Mouse (Mus musculus) heart, postnatal 10 days (tissue): ENCODE results near the gene Aloxe3. TPM values are rescaled to one million over a fixed set of nuclear protein-coding genes. Genes with fewer than 3 reads are reported as not detected.

Experiments used
- DNase-seq, 2 experiments: peaks; one replicate each; pipeline ENCODE4 v3.0.0; 2021
- intact Hi-C: fragments of 180-260 bp; cut with DNase I; formaldehyde crosslinking; loops from one replicate; pipeline ENCODE4 v1.15.1; 2025
- total RNA-seq, 2 experiments: library from RNA; stranded (reverse); gene quantifications; 2 replicates each; pipeline ENCODE4 v1.2.3; 2021

The Aloxe3 gene
- not detected for total RNA-seq

- DNase-seq = no peak
- intact Hi-C loops = loop anchor here (1.0 to 5.0 kb wide), 2 partner anchors 25 to 247 kb away; no protein-coding TSS in a partner anchor
These were observed at the start of gene Aloxe3 for GRCm38 (mm10) chr11:69125852-69125918. Aloxe3 (plus strand) TSS chr11:69125896.

GRCm38 (mm10) chr11:69076572-69076971 is 49.1 kb upstream of the Aloxe3 start:
- intact Hi-C loops = no loop called here
- peak; percentile 32 to 44 for DNase-seq

GRCm38 (mm10) chr11:69077316-69077715 is 48.4 kb upstream of the Aloxe3 start:
- intact Hi-C loops = no loop called here
- no peak for DNase-seq

GRCm38 (mm10) chr11:69078041-69078440 is 47.7 kb upstream of the Aloxe3 start:
- no peak for DNase-seq
- intact Hi-C loops = no loop called here

GRCm38 (mm10) chr11:69078805-69079438 is 46.8 kb upstream of the Aloxe3 start:
- intact Hi-C loops = no loop called here
- DNase-seq = peak; percentile 35 to 39

GRCm38 (mm10) chr11:69080102-69080854 is 45.4 kb upstream of the Aloxe3 start:
- intact Hi-C loops = no loop called here
- no peak for DNase-seq

GRCm38 (mm10) chr11:69080855-69081222 is 44.9 kb upstream of the Aloxe3 start:
- no peak for DNase-seq
- intact Hi-C loops = no loop called here

- intact Hi-C loops = no loop called here
- DNase-seq = no peak
These were observed 44.1 kb upstream of the Aloxe3 start for GRCm38 (mm10) chr11:69081613-69082012.

GRCm38 (mm10) chr11:69085608-69086007 is 40.1 kb upstream of the Aloxe3 start:
- intact Hi-C loops = no loop called here
- DNase-seq = no peak

GRCm38 (mm10) chr11:69086390-69086789 is 39.3 kb upstream of the Aloxe3 start:
- intact Hi-C loops = no loop called here

GRCm38 (mm10) chr11:69087082-69087481 is 38.6 kb upstream of the Aloxe3 start:
- DNase-seq = peak in 1 of 2 experiments; percentile 56

More at GRCm38 (mm10) chr11:69086390-69086789, 39.3 kb upstream of the Aloxe3 start:
- DNase-seq = peak in 1 of 2 experiments; percentile 37

GRCm38 (mm10) chr11:69087597-69087996 is 38.1 kb upstream of the Aloxe3 start:
- intact Hi-C loops = no loop called here
- DNase-seq = peak in 1 of 2 experiments; percentile 9

More at GRCm38 (mm10) chr11:69087082-69087481, 38.6 kb upstream of the Aloxe3 start:
- intact Hi-C loops = no loop called here

- intact Hi-C loops = loop anchor here (2.0 kb wide), 2 partner anchors 15 to 35 kb away; partner anchors contain the start of gene 9130213A22Rik
- peak; percentile 93 to 95 for DNase-seq
These were observed 37.4 kb upstream of the Aloxe3 start, which contains the start of gene Vamp2 for GRCm38 (mm10) chr11:69088103-69088855. Vamp2 (plus strand) TSS chr11:69088490.

GRCm38 (mm10) chr11:69088856-69089615 is 36.7 kb upstream of the Aloxe3 start:
- peak in 1 of 2 experiments; percentile 30 for DNase-seq
- intact Hi-C loops = loop anchor here (2.0 kb wide), 2 partner anchors 16 to 34 kb away; partner anchors contain the start of gene 9130213A22Rik

- DNase-seq = no peak
- intact Hi-C loops = loop anchor here (2.0 to 10.0 kb wide), 3 partner anchors 17 to 325 kb away; partner anchors contain the start of genes 9130213A22Rik and Kdm6b
These were observed 35.9 kb upstream of the Aloxe3 start for GRCm38 (mm10) chr11:69089616-69090290.

- no peak for DNase-seq
- intact Hi-C loops = loop anchor here (10.0 kb wide), 1 partner anchor 324 kb away; the partner anchor contains the start of gene Kdm6b
These were observed 35.3 kb upstream of the Aloxe3 start for GRCm38 (mm10) chr11:69090367-69090766.

- no peak for DNase-seq
- intact Hi-C loops = loop anchor here (10.0 kb wide), 1 partner anchor 323 kb away; the partner anchor contains the start of gene Kdm6b
These were observed 33.9 kb upstream of the Aloxe3 start for GRCm38 (mm10) chr11:69091566-69092385.

GRCm38 (mm10) chr11:69092386-69092751 is 33.3 kb upstream of the Aloxe3 start:
- peak; percentile 92 to 95 for DNase-seq
- intact Hi-C loops = loop anchor here (10.0 kb wide), 1 partner anchor 322 kb away; the partner anchor contains the start of gene Kdm6b

- DNase-seq = no peak
- intact Hi-C loops = loop anchor here (10.0 kb wide), 1 partner anchor 322 kb away; the partner anchor contains the start of gene Kdm6b
These were observed 32.8 kb upstream of the Aloxe3 start for GRCm38 (mm10) chr11:69092871-69093270.
